Mouse (Mus musculus): ENCODE measurements at regions not wholly inside any gene's neighbourhood (a gene's known extent, or its start where the extent isn't known, plus 50 kb on each side); places are given as distances from the start of the nearest gene placed in this dataset.

DNA sequence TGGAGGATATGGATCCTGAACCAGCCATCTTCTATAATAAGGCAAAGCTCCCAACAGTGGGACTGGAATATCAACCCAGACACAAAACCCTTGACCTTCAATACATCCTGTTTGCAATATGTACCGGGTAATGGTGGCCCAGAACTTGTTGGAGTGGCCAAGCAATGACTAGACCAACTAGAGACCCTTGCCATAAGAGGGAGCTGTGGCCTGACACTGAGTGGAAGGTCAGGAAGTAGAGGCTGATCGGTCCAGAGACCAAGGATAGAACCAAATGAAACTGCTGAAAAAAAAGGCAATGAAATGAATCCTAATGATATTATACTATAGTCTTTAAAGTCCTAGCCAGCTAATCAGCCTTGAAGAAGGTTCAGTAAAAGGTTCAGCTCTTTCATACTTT lies 57.2 kb upstream of the Cav2 start:
- no peak for DNase-seq (ENCODE audit: extremely low read depth, insufficient read length, low spot score)

DNA sequence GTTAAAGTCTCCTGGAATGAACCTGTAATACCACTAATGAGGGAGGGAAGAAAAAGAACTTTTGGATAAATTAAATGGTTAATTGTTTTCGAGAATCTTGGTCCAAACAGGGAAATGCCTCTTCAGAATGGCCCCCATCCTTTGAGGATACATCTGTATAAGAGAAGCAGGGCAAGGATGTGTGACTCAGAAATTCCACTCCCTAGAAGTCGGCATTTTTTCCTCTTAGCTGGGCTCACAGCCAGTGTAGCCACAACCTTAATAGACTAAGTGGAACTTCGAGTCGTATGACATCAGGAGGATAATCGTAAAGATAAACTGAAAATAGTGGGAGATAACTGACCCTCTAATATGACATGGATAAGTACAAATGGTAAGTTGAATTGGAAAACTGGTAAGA lies 56.1 kb upstream of the Cav2 start:
- peak; percentile 73 for DNase-seq (ENCODE audit: extremely low read depth, insufficient read length, low spot score)

DNA sequence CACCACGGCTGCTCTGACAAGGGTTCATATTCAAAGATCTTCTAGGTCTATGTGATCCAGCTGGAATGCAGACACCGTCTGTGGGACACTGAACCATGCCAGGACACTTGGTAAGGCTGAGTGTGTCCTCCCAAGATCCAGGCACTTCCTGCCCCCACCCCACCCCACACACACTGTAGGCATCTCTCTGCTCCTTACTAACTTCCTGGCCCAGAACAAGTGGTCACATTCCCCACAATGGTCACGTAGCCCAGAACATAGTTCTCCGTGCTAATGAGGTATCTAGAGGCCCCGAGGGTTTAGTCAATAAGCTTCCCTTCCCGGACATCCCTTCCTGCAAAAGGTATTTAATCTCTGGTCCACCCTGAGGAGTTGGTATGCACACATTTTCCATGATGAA lies 54.5 kb upstream of the Cav2 start:
- no peak for DNase-seq (ENCODE audit: extremely low read depth, insufficient read length, low spot score)

All from 3134 (cell line).